Mouse (Mus musculus) skeletal muscle tissue, adult 2 months (tissue): ENCODE data around the gene Sat1.

ENCODE experiments used
- DNase-seq: peaks from one replicate; pipeline ENCODE4 v3.0.0-alpha.2; 2012; ENCODE audit warnings: low read depth, low spot score

Gene Sat1

GRCm38 (mm10) chrX:155166313-155166712 is 49.9 kb downstream of the Sat1 start:
- DNase-seq, result no peak

DNA sequence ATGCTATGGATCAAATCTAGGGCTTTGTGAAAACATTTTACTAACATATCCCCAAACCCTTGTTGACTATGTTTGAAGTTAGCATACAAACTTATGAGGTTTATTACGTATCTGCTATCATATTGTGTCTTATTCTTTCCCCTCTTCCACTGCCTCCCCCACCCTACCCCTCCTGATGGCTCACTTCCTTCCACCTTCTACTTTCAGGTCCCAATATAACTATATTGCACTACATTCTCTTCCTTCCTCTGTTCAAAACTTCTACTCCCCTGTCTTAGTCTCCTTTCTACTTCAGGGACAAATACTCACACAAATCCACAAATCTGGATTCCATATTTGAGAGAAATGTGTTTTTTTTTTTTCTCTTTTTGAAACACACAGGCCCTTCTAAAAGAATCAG is 52.7 kb downstream of the Sat1 start:
- no peak for DNase-seq
